Mouse (Mus musculus) limb, embryonic 13.5 days (tissue): Measurements from ENCODE around the gene Vwa7. TPM values are rescaled to one million over a fixed set of nuclear protein-coding genes. Genes with fewer than 3 reads are reported as not detected.

Source experiments
- ATAC-seq: fragments of 200-750 bp; cut with Nextera tagmentation; 2 replicates; pipeline ENCODE4 v1.8.0; 2017; ENCODE audit warnings: low read depth, moderate number of reproducible peaks, moderate TSS enrichment; ENCODE audit not compliant: low FRiP score
- H3K27ac ChIP-seq: fragments of 300-500 bp; sonication (generic); 2 replicates; pipeline ENCODE4 v1.5.1; 2015; ENCODE audit warnings: inconsistent platforms, mild to moderate bottlenecking, moderate library complexity
- H3K27me3 ChIP-seq: fragments of 300-500 bp; sonication (generic); 2 replicates; pipeline ENCODE4 v1.6.1; 2015; ENCODE audit warnings: mild to moderate bottlenecking, inconsistent platforms
- H3K36me3 ChIP-seq: fragments of 300-500 bp; sonication (generic); 2 replicates; pipeline ENCODE4 v1.6.1; 2015; ENCODE audit warnings: inconsistent platforms, mild to moderate bottlenecking, moderate library complexity
- H3K4me1 ChIP-seq: fragments of 300-500 bp; sonication (generic); 2 replicates; pipeline ENCODE4 v1.6.1; 2015; ENCODE audit warnings: inconsistent platforms
- H3K4me2 ChIP-seq: fragments of 300-500 bp; sonication (generic); replicated peaks from 2 replicates; pipeline ENCODE4 v1.6.1; 2015; ENCODE audit warnings: inconsistent platforms, mild to moderate bottlenecking, moderate library complexity
- H3K4me3 ChIP-seq: fragments of 300-500 bp; sonication (generic); 2 replicates; pipeline ENCODE4 v1.5.1; 2015; ENCODE audit warnings: moderate library complexity, mild to moderate bottlenecking, inconsistent platforms
- H3K9ac ChIP-seq: fragments of 300-500 bp; sonication (generic); 2 replicates; pipeline ENCODE4 v1.6.1; 2015; ENCODE audit warnings: mild to moderate bottlenecking, inconsistent platforms
- H3K9me3 ChIP-seq: fragments of 300-500 bp; sonication (generic); 2 replicates; pipeline ENCODE4 v1.6.1; 2016; ENCODE audit warnings: inconsistent platforms
- WGBS: fragments of 180-500 bp; shearing (Covaris S2); methylation state at CpG from one replicate; pipeline ENCODE4 v1.1.7; 2015; 5-methylcytosine and 5-hydroxymethylcytosine counted together
- polyA plus RNA-seq: library from polyadenylated mRNA; unstranded; fragments of >200 nt; fragmentation: Nextera tagmentation; extraction: Ambion mirVana; gene quantifications from 2 replicates; pipeline ENCODE4 v1.2.1, GENCODE M21; 2015

Vwa7 gene
- polyA plus RNA-seq, 1 experiment from 2014 or later: 0.17 TPM

- peaks cover 58% of the 10 kb centered on the region for H3K36me3 ChIP-seq
- H3K9ac ChIP-seq: peak overlapping the region; percentile 35; the same call in 1 of the 2 replicates
- H3K4me1 ChIP-seq: peaks cover 12% of the 10 kb centered on the region
- no peak overlapping the region for H3K4me3 ChIP-seq
- H3K4me2 ChIP-seq: no peak overlapping the region
- H3K27ac ChIP-seq: no peak overlapping the region
- no peak for ATAC-seq
- H3K9me3 ChIP-seq: no peaks in the 10 kb centered on the region
- H3K27me3 ChIP-seq: no peaks in the 10 kb centered on the region
- whole genome bisulfite sequencing: 78% methylated on average over 10 of the region's 10 CpGs
These were observed 669 bp downstream of the Vwa7 start for GRCm38 (mm10) chr17:35016791-35017705.

GRCm38 (mm10) chr17:35017706-35018030, 1.3 kb downstream of the Vwa7 start:
- Histone ChIP-seq H3K27me3 (no peaks in the 10 kb centered on the region), H3K9ac (no peak overlapping the region; the same call in 1 of the 2 replicates), H3K4me3 (no peak overlapping the region), H3K36me3 (peaks cover 52% of the 10 kb centered on the region), H3K9me3 (no peaks in the 10 kb centered on the region), H3K4me2 (no peak overlapping the region), H3K27ac (no peak overlapping the region), H3K4me1 (peaks cover 12% of the 10 kb centered on the region)
- 70% methylated on average over 14 of the region's 14 CpGs for WGBS
- ATAC-seq: no peak

GRCm38 (mm10) chr17:35018171-35018570, 1.8 kb downstream of the Vwa7 start:
- ATAC-seq: no peak
- H3K4me2 ChIP-seq: no peak overlapping the region
- WGBS: 86% methylated on average over 3 of the region's 3 CpGs
- H3K36me3 ChIP-seq: peaks cover 47% of the 10 kb centered on the region
- H3K27ac ChIP-seq: no peak overlapping the region
- no peaks in the 10 kb centered on the region for H3K9me3 ChIP-seq
- H3K27me3 ChIP-seq: no peaks in the 10 kb centered on the region
- H3K4me1 ChIP-seq: peaks cover 12% of the 10 kb centered on the region
- no peak overlapping the region for H3K4me3 ChIP-seq
- no peak overlapping the region for H3K9ac ChIP-seq

GRCm38 (mm10) chr17:35019894-35020293, 3.5 kb downstream of the Vwa7 start:
- peaks cover 30% of the 10 kb centered on the region for H3K36me3 ChIP-seq

GRCm38 (mm10) chr17:35020551-35020950, 4.2 kb downstream of the Vwa7 start:
- Histone ChIP-seq H3K36me3 (peaks cover 23% of the 10 kb centered on the region), H3K4me3 (no peak overlapping the region), H3K9ac (no peak overlapping the region), H3K4me2 (no peak overlapping the region), H3K9me3 (no peaks in the 10 kb centered on the region), H3K27ac (no peak overlapping the region), H3K27me3 (no peaks in the 10 kb centered on the region), H3K4me1 (peaks cover 12% of the 10 kb centered on the region)
- ATAC-seq: no peak
- WGBS: 79% methylated on average over 8 of the region's 8 CpGs

More at GRCm38 (mm10) chr17:35019894-35020293, 3.5 kb downstream of the Vwa7 start:
- no peaks in the 10 kb centered on the region for H3K9me3 ChIP-seq
- peaks cover 12% of the 10 kb centered on the region for H3K4me1 ChIP-seq
- H3K4me2 ChIP-seq: no peak overlapping the region
- WGBS: 72% methylated on average over 11 of the region's 11 CpGs
- H3K27ac ChIP-seq: no peak overlapping the region
- H3K4me3 ChIP-seq: no peak overlapping the region
- ATAC-seq: no peak
- H3K27me3 ChIP-seq: no peaks in the 10 kb centered on the region
- H3K9ac ChIP-seq: no peak overlapping the region

GRCm38 (mm10) chr17:35021163-35021808, 4.9 kb downstream of the Vwa7 start:
- peaks cover 17% of the 10 kb centered on the region for H3K4me1 ChIP-seq
- H3K4me2 ChIP-seq: peak overlapping the region; percentile 46
- no peaks in the 10 kb centered on the region for H3K27me3 ChIP-seq
- WGBS: 15% methylated on average over 17 of the region's 17 CpGs
- peaks cover 16% of the 10 kb centered on the region for H3K36me3 ChIP-seq
- H3K27ac ChIP-seq: no peak overlapping the region
- no peak overlapping the region for H3K4me3 ChIP-seq
- H3K9ac ChIP-seq: no peak overlapping the region
- ATAC-seq: peak; percentile 20; the same call in 1 of the 2 replicates
- no peaks in the 10 kb centered on the region for H3K9me3 ChIP-seq

- Histone ChIP-seq H3K36me3 (peaks cover 9% of the 10 kb centered on the region), H3K9me3 (no peaks in the 10 kb centered on the region), H3K9ac (no peak overlapping the region), H3K27ac (no peak overlapping the region), H3K4me3 (no peak overlapping the region), H3K4me2 (no peak overlapping the region), H3K27me3 (no peaks in the 10 kb centered on the region), H3K4me1 (peaks cover 23% of the 10 kb centered on the region)
- WGBS: 73% methylated on average over 6 of the region's 6 CpGs
- ATAC-seq: no peak
These were observed 5.6 kb downstream of the Vwa7 start for GRCm38 (mm10) chr17:35021842-35022477.

GRCm38 (mm10) chr17:35022541-35023060, 6.2 kb downstream of the Vwa7 start:
- no peak for ATAC-seq
- 95% methylated on average over 8 of the region's 8 CpGs for WGBS
- H3K27ac ChIP-seq: no peak overlapping the region
- no peak overlapping the region for H3K4me3 ChIP-seq
- H3K4me2 ChIP-seq: no peak overlapping the region
- no peaks in the 10 kb centered on the region for H3K27me3 ChIP-seq
- no peaks in the 10 kb centered on the region for H3K9me3 ChIP-seq
- H3K4me1 ChIP-seq: peaks cover 28% of the 10 kb centered on the region
- peaks cover 3% of the 10 kb centered on the region; the same call in 1 of the 2 replicates for H3K36me3 ChIP-seq
- H3K9ac ChIP-seq: no peak overlapping the region; the same call in 1 of the 2 replicates

GRCm38 (mm10) chr17:35023221-35023620, 6.8 kb downstream of the Vwa7 start:
- no peaks in the 10 kb centered on the region for H3K36me3 ChIP-seq
- no peaks in the 10 kb centered on the region for H3K9me3 ChIP-seq
- H3K27ac ChIP-seq: no peak overlapping the region
- 84% methylated on average over 5 of the region's 5 CpGs for WGBS
- peaks cover 33% of the 10 kb centered on the region for H3K4me1 ChIP-seq
- no peak overlapping the region for H3K4me2 ChIP-seq
- no peaks in the 10 kb centered on the region for H3K27me3 ChIP-seq
- no peak overlapping the region; the same call in 1 of the 2 replicates for H3K9ac ChIP-seq
- H3K4me3 ChIP-seq: no peak overlapping the region
- ATAC-seq: no peak

GRCm38 (mm10) chr17:35023756-35024155, 7.4 kb downstream of the Vwa7 start:
- Histone ChIP-seq H3K4me2 (no peak overlapping the region), H3K27ac (no peak overlapping the region), H3K9me3 (no peaks in the 10 kb centered on the region), H3K4me1 (peaks cover 33% of the 10 kb centered on the region), H3K9ac (peak overlapping the region; percentile 31), H3K4me3 (no peak overlapping the region), H3K36me3 (no peaks in the 10 kb centered on the region), H3K27me3 (no peaks in the 10 kb centered on the region)
- 67% methylated on average over 4 of the region's 4 CpGs for WGBS
- ATAC-seq: no peak

GRCm38 (mm10) chr17:35024261-35024660, 7.9 kb downstream of the Vwa7 start:
- H3K4me2 ChIP-seq: no peak overlapping the region
- no peaks in the 10 kb centered on the region for H3K27me3 ChIP-seq
- ATAC-seq: no peak
- WGBS: 73% methylated on average over 13 of the region's 13 CpGs
- H3K36me3 ChIP-seq: no peaks in the 10 kb centered on the region
- H3K9ac ChIP-seq: peak overlapping the region; percentile 31; the same call in 1 of the 2 replicates
- no peaks in the 10 kb centered on the region for H3K9me3 ChIP-seq
- no peak overlapping the region for H3K4me3 ChIP-seq
- H3K27ac ChIP-seq: no peak overlapping the region
- H3K4me1 ChIP-seq: peaks cover 33% of the 10 kb centered on the region
